Mouse (Mus musculus) lung, embryonic 14.5 days (tissue): Measurements from ENCODE around the gene Ripk1. TPM values are rescaled to one million over a fixed set of nuclear protein-coding genes. Genes with fewer than 3 reads are reported as not detected.

Experiments used
- ATAC-seq: fragments of 200-750 bp; cut with Nextera tagmentation; 2 replicates; pipeline ENCODE4 v1.8.0; 2017; ENCODE audit warnings: mild to moderate bottlenecking, moderate TSS enrichment, moderate library complexity; ENCODE audit not compliant: insufficient read depth
- DNase-seq: peaks from one replicate; pipeline ENCODE4 v3.0.0-alpha.2; 2015
- H3K27ac ChIP-seq: fragments of 300-500 bp; sonication (generic); 2 replicates; pipeline ENCODE4 v1.5.1; 2014; ENCODE audit warnings: low read depth, mild to moderate bottlenecking, moderate library complexity
- H3K27me3 ChIP-seq: fragments of 300-500 bp; sonication (generic); 2 replicates; pipeline ENCODE4 v1.6.1; 2014; ENCODE audit warnings: low read length, control low read depth; ENCODE audit not compliant: insufficient read depth
- H3K36me3 ChIP-seq: fragments of 300-500 bp; sonication (generic); 2 replicates; pipeline ENCODE4 v1.6.1; 2014; ENCODE audit warnings: control low read depth; ENCODE audit not compliant: insufficient read depth
- H3K4me1 ChIP-seq: fragments of 300-500 bp; sonication (generic); 2 replicates; pipeline ENCODE4 v1.6.1; 2014; ENCODE audit warnings: antibody characterized with exemption, control low read depth; ENCODE audit not compliant: insufficient read depth
- H3K4me2 ChIP-seq: fragments of 300-500 bp; sonication (generic); 2 replicates; pipeline ENCODE4 v1.6.1; 2014; ENCODE audit warnings: mild to moderate bottlenecking
- H3K4me3 ChIP-seq: fragments of 300-500 bp; sonication (generic); 2 replicates; pipeline ENCODE4 v1.5.1; 2014; ENCODE audit warnings: low read depth, low read length
- H3K9ac ChIP-seq: fragments of 300-500 bp; sonication (generic); 2 replicates; pipeline ENCODE4 v1.6.1; 2014
- H3K9me3 ChIP-seq: fragments of 300-500 bp; sonication (generic); 2 replicates; pipeline ENCODE4 v1.6.1; 2016; ENCODE audit warnings: low read depth, low read length, control low read depth
- CTCF ChIP-seq: IDR thresholded peaks from 2 replicates; pipeline ENCODE4 v1.5.1; 2016; ENCODE audit warnings: antibody characterized with exemption, low read depth
- WGBS: fragments of 180-500 bp; shearing (Covaris S2); extraction: QIAGEN DNeasy Blood & Tissue Kit; methylation state at CpG from one replicate; pipeline ENCODE4 v1.1.7; 2014; 5-methylcytosine and 5-hydroxymethylcytosine counted together
- polyA plus RNA-seq: library from polyadenylated mRNA; unstranded; fragments of >200 nt; fragmentation: Nextera tagmentation; extraction: Ambion mirVana; gene quantifications from 2 replicates; pipeline ENCODE4 v1.2.1, GENCODE M21; 2014

Ripk1 gene
- polyA plus RNA-seq, 1 experiment from 2014 or later: 23.9 TPM

- no peak overlapping the region for H3K4me3 ChIP-seq
- H3K27me3 ChIP-seq: no peaks in the 10 kb centered on the region
- no peaks in the 10 kb centered on the region; the same call in 1 of the 2 replicates for H3K4me1 ChIP-seq
- WGBS: 50% methylated on average over 9 of the region's 9 CpGs
- TF ChIP-seq CTCF: no peak
- H3K9ac ChIP-seq: no peak overlapping the region
- H3K36me3 ChIP-seq: no peaks in the 10 kb centered on the region
- no peak overlapping the region for H3K27ac ChIP-seq
- ATAC-seq (no peak), DNase-seq (no peak)
- no peak overlapping the region for H3K4me2 ChIP-seq
- H3K9me3 ChIP-seq: no peaks in the 10 kb centered on the region
These were observed 82.0 kb downstream of the Ripk1 start for GRCm38 (mm10) chr13:34084026-34084750.

Other genes with a start within 250 kb of the Ripk1 start
- not detected in 2 replicates for gene Serpinb6e, start 159.0 kb upstream of the Ripk1 start, polyA plus RNA-seq
- gene Serpinb6c, start 96.7 kb upstream of the Ripk1 start, polyA plus RNA-seq: not detected in 2 replicates
- 31.2 and 35.1 TPM in 2 replicates for gene Nqo2, start 37.7 kb upstream of the Ripk1 start, polyA plus RNA-seq
- gene Serpinb6a, start 431 bp downstream of the Ripk1 start, polyA plus RNA-seq: 62.3 and 68.3 TPM in 2 replicates
- gene Bphl, start 35.2 kb downstream of the Ripk1 start, polyA plus RNA-seq: 46.8 and 49.0 TPM in 2 replicates
- gene Tubb2a, start 75.6 kb downstream of the Ripk1 start, polyA plus RNA-seq: 164 and 169 TPM in 2 replicates
- 13.3 and 15.9 TPM in 2 replicates for gene Tubb2b, start 128.1 kb downstream of the Ripk1 start, polyA plus RNA-seq
- 73.7 and 78.0 TPM in 2 replicates for gene Psmg4, start 160.6 kb downstream of the Ripk1 start, polyA plus RNA-seq